Mouse (Mus musculus) intestine, embryonic 15.5 days (tissue): ENCODE results near the gene Rbms3. TPM values are rescaled to one million over a fixed set of nuclear protein-coding genes. Genes with fewer than 3 reads are reported as not detected.

Experiments used
- ATAC-seq: fragments of 200-750 bp; cut with Nextera tagmentation; 2 replicates; pipeline ENCODE4 v1.8.0; 2017; ENCODE audit warnings: moderate TSS enrichment, moderate library complexity
- H3K27ac ChIP-seq: fragments of 300-500 bp; sonication (generic); 2 replicates; pipeline ENCODE4 v1.5.1; 2015; ENCODE audit warnings: mild to moderate bottlenecking, inconsistent platforms
- H3K27me3 ChIP-seq: fragments of 300-500 bp; sonication (generic); replicated peaks from 2 replicates; pipeline ENCODE4 v1.6.1; 2015; ENCODE audit warnings: inconsistent platforms
- H3K36me3 ChIP-seq: fragments of 300-500 bp; sonication (generic); 2 replicates; pipeline ENCODE4 v1.6.1; 2015; ENCODE audit warnings: inconsistent platforms
- H3K4me1 ChIP-seq: fragments of 300-500 bp; sonication (generic); replicated peaks from 2 replicates; pipeline ENCODE4 v1.6.1; 2015; ENCODE audit warnings: inconsistent platforms
- H3K4me2 ChIP-seq: fragments of 300-500 bp; sonication (generic); replicated peaks from 2 replicates; pipeline ENCODE4 v1.6.1; 2015; ENCODE audit warnings: mild to moderate bottlenecking, inconsistent platforms
- H3K4me3 ChIP-seq: fragments of 300-500 bp; sonication (generic); replicated peaks from 2 replicates; pipeline ENCODE4 v1.5.1; 2015; ENCODE audit warnings: inconsistent platforms
- H3K9ac ChIP-seq: fragments of 300-500 bp; sonication (generic); 2 replicates; pipeline ENCODE4 v1.6.1; 2015; ENCODE audit warnings: inconsistent platforms
- H3K9me3 ChIP-seq: fragments of 300-500 bp; sonication (generic); 2 replicates; pipeline ENCODE4 v1.6.1; 2016; ENCODE audit warnings: inconsistent platforms
- WGBS: fragments of 180-500 bp; shearing (Covaris S2); methylation state at CpG from one replicate; pipeline ENCODE4 v1.1.7; 2015; 5-methylcytosine and 5-hydroxymethylcytosine counted together
- polyA plus RNA-seq: library from polyadenylated mRNA; unstranded; fragments of >200 nt; fragmentation: Nextera tagmentation; extraction: Ambion mirVana; gene quantifications from 2 replicates; pipeline ENCODE4 v1.2.1, GENCODE M21; 2015

Gene Rbms3
- polyA plus RNA-seq, 1 experiment from 2014 or later: 53.0 TPM

DNA sequence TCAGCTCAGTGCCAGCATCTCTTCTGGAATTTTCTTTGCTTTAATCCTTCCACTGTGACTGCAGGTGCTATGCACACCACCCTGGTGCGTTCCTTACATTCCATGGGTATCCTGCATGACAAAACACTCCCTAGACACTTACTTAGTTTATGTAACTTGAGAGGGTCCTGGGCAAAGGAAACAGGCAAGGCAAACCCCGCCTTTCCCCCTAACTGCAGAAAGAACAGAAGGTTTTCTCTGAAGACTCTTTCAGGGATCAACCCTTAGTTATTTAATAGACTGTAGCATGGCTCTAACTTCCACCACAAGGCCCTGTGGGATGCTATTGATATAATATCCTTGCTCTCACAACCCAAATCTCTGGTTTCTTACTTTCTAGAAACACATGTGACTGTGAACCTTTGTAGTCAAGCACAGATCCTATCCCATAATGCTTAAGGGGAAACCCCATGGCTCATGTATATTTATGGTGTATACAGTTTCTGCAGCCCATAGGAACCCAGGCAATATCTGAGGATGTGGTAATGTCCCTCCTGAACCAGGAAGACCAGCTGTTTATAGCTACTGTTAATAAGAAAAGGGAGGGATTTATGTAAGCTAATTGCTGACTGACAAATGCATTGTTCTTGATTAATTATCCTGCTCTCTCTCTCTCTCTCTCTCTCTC, 557.1 kb downstream of the Rbms3 start:
- Histone ChIP-seq H3K36me3 (no peaks in the 10 kb centered on the region), H3K27ac (no peak overlapping the region), H3K9me3 (no peaks in the 10 kb centered on the region), H3K27me3 (no peaks in the 10 kb centered on the region), H3K4me3 (no peak overlapping the region), H3K4me1 (no peaks in the 10 kb centered on the region), H3K4me2 (no peak overlapping the region), H3K9ac (no peak overlapping the region)
- ATAC-seq: no peak
- 37% methylated on average over 2 of the region's 2 CpGs for WGBS

DNA sequence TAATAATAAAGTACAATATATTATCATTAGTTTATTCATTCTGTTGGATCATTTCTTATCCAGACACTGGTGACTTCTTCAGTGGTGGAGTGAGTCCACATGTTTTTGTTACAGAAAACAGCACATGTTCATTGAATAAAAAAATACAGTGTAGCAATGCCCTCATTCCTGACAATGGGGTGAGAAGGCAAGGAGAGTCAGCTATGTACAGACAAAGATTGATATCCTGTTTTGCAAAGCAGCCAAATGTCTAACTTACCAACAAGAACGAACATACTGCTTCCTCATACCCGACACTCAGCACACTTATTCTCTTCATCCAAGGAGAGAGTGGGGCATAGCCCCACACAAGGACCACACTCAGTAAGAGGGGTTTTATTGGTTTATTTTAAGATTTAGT, 559.1 kb downstream of the Rbms3 start:
- Histone ChIP-seq H3K9me3 (no peaks in the 10 kb centered on the region), H3K4me3 (no peak overlapping the region), H3K36me3 (no peaks in the 10 kb centered on the region), H3K27ac (no peak overlapping the region), H3K4me2 (no peak overlapping the region), H3K9ac (no peak overlapping the region), H3K27me3 (no peaks in the 10 kb centered on the region), H3K4me1 (no peaks in the 10 kb centered on the region)
- WGBS: 68% methylated on average over 2 of the region's 2 CpGs
- no peak for ATAC-seq

DNA sequence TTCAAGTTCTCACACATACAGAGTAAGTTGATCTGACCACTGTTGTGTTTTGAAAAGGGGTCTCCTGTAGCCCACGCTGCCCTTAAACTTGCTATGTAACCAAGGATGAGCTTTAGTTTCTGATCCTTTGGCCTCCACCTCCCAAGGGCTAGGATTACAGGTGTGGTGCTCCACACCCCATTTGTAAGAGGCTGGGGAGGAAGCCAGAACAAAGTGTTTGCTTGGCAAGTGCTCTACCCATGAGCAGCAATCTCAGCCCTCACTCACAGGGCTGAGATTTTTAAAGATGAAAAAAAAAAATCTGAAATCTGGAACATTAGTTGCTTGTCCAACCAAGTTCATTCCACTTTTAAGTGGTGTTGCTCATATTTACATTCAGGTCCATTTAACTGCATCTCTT, 560.5 kb downstream of the Rbms3 start:
- ATAC-seq: no peak
- Histone ChIP-seq H3K4me2 (no peak overlapping the region), H3K4me1 (no peaks in the 10 kb centered on the region), H3K27ac (no peak overlapping the region), H3K27me3 (no peaks in the 10 kb centered on the region), H3K9ac (no peak overlapping the region), H3K9me3 (no peaks in the 10 kb centered on the region), H3K4me3 (no peak overlapping the region), H3K36me3 (no peaks in the 10 kb centered on the region)
- WGBS: 87% methylated on average over 1 of the region's 1 CpGs

DNA sequence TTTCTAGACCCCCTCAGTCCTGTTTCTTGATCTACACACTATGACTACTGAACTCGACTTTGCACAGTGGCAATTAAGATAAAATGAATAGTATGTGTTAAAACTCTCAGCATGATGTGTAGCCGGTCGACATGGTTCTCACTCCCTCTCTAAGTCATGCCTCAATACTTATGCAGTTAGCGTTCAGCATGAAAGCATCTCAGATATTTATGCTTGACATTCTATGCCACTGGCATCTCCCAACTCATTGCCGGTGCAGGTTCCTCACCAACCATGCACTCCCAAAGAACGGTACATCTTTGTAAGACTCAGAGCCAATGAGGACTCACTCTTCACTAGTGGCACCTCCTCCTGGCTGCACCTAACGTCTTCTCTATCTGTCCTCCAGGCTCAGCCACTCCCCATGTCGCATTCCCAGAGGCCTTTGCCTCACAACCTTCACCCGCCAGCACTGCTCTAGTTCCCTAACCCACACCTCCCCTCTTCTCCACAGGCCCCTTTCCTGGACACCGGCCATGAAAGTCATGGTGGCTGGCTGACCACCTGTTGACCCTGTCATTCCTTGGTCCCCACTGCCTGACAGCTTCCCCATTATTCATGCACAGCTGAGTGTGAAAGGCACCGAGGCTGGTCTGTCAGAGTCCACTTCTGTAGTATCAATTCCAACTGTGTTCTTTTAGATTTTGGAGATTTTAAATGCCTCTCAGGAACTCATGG, 561.9 kb downstream of the Rbms3 start:
- no peak for ATAC-seq
- H3K27ac ChIP-seq: no peak overlapping the region

DNA sequence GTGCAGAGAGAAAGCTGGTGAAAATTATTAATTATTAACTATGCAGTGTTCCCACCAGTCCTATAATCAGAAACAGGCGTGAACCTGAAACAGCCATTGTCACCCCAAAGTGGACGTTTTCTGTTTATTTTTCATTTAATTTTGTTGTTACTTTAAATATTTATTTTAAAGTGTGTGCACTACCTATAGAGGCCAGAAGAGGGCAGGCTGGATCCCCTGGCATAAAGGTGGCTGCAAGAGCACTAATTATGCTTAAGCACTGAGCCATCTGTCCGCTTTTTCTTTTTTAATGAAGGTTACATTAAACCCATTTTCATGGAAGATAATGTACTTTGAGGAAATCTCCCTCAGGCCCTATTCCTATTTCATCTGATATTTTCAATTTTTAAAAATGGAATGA, 563.2 kb downstream of the Rbms3 start:
- Histone ChIP-seq H3K4me1 (no peaks in the 10 kb centered on the region), H3K36me3 (no peaks in the 10 kb centered on the region), H3K4me2 (no peak overlapping the region), H3K27me3 (no peaks in the 10 kb centered on the region), H3K9me3 (no peaks in the 10 kb centered on the region), H3K4me3 (no peak overlapping the region), H3K27ac (no peak overlapping the region), H3K9ac (no peak overlapping the region)
- WGBS: 76% methylated on average over 3 of the region's 3 CpGs
- no peak for ATAC-seq

More for the DNA sequence above, 561.9 kb downstream of the Rbms3 start:
- no peak overlapping the region for H3K4me2 ChIP-seq
- no peak overlapping the region for H3K9ac ChIP-seq
- H3K36me3 ChIP-seq: no peaks in the 10 kb centered on the region
- H3K4me1 ChIP-seq: no peaks in the 10 kb centered on the region
- H3K27me3 ChIP-seq: no peaks in the 10 kb centered on the region
- 88% methylated on average over 11 of the region's 11 CpGs for WGBS
- H3K9me3 ChIP-seq: no peaks in the 10 kb centered on the region
- no peak overlapping the region for H3K4me3 ChIP-seq

DNA sequence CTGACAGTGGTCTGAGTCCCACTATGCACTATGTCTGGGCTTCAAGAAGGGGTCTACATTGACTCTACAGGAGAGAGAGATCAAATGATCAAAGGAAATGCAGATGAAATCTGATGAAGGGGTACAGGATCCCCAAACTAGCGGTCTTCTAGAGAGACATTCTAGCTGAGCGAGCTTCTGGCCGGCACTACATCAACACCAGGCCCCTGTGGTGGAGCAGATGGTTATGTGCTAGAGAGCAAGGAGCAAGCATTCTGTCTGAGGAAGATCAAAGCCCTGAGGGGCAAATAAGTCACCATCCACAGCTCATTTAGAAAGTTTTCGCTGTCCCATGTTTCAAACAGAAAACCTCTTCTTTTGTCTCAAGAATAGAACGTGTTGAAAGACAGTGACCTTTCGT, 564.1 kb downstream of the Rbms3 start:
- Histone ChIP-seq H3K4me3 (no peak overlapping the region), H3K36me3 (no peaks in the 10 kb centered on the region), H3K4me1 (no peaks in the 10 kb centered on the region), H3K27me3 (no peaks in the 10 kb centered on the region), H3K4me2 (no peak overlapping the region), H3K9ac (no peak overlapping the region), H3K27ac (no peak overlapping the region), H3K9me3 (no peaks in the 10 kb centered on the region)
- 92% methylated on average over 6 of the region's 6 CpGs for WGBS
- no peak for ATAC-seq

DNA sequence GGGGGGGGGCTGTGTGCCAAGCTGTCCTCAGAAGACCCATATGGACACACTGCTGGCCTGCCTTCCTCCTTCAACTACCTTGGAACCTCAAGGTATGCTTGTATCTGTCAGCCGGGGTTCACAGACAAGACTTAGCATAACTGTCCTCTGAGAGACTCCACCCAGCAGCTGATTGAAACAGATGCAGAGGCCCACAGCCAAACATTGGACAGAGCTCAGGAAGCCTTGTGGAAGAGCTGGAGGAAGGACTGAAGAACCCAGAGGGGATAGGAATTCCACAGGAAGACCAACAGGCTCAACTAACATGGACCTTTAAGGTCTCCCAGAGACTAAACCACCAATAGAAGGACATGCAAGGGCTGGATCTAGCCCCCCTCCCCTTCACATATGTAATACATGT, 570.1 kb downstream of the Rbms3 start:
- Histone ChIP-seq H3K27ac (no peak overlapping the region), H3K4me3 (no peak overlapping the region), H3K9ac (no peak overlapping the region), H3K4me2 (no peak overlapping the region), H3K4me1 (no peaks in the 10 kb centered on the region), H3K36me3 (no peaks in the 10 kb centered on the region), H3K9me3 (no peaks in the 10 kb centered on the region), H3K27me3 (no peaks in the 10 kb centered on the region)
- 95% methylated on average over 1 of the region's 1 CpGs for WGBS
- ATAC-seq: no peak

DNA sequence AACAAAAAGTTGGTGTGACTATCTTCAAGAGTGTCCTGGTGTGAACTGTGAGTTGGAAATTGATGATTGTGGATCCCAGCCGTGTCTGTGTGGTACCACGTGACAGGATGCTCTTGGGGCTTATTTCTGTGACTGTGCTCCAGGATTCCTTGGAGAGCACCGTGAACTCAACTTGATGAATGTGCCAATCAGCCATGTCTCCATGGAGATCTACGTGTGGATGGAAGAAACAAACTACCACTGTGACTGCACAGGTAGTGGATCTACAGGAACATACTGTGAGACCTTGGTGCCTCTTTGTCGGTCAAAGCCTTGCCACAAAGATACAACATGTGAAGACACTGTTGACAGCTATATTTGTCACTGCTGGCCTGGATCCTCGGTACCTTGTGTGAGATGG, 570.6 kb downstream of the Rbms3 start:
- Histone ChIP-seq H3K27me3 (no peaks in the 10 kb centered on the region), H3K4me2 (no peak overlapping the region), H3K27ac (no peak overlapping the region), H3K4me3 (no peak overlapping the region), H3K4me1 (no peaks in the 10 kb centered on the region), H3K36me3 (no peaks in the 10 kb centered on the region), H3K9me3 (no peaks in the 10 kb centered on the region), H3K9ac (no peak overlapping the region)
- ATAC-seq: no peak
- 87% methylated on average over 6 of the region's 6 CpGs for WGBS

DNA sequence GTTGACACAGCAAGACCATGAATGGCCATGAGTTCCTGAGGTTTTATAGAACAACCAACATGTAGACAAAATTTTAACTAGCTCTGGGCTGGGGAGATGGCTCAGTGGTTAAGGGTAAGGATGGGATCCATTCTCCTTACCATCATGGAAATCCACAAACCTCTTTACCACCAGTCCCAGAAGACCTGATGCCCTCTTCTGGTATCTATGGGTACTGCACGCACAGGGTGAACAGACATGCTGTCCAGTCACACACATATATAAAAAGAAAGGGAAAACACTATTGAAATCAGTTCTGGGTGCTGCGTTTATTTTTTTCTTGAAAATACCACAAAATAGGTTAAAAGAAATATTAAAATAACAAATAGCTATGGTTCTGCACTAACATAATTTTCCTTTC, 577.8 kb downstream of the Rbms3 start:
- ATAC-seq: no peak
- no peaks in the 10 kb centered on the region for H3K9me3 ChIP-seq

DNA sequence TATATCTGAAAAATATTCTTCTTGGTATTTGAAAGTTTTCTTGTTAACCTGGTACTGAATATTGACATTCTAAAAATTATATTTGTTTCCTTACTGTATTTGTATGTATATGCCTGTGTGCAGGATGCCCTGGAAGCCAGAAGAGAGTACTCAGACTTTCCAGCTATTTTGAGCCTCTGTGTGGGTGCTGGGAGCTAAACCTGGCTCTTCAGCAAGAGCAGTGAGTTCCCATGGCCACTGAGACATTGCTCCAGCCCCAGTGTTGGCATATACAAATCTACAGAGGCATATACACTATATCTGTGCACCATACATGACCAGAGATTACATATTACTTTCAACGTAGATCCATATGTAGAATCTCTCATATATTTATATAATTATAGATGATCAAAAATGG, 581.1 kb downstream of the Rbms3 start:
- ATAC-seq: no peak
- Histone ChIP-seq H3K9ac (no peak overlapping the region), H3K27me3 (no peaks in the 10 kb centered on the region), H3K27ac (no peak overlapping the region), H3K9me3 (no peaks in the 10 kb centered on the region), H3K4me3 (no peak overlapping the region), H3K4me1 (0 out of 2 replicates have a peak, but pooled peaks cover 2% of the 10 kb centered on the region), H3K4me2 (no peak overlapping the region), H3K36me3 (no peaks in the 10 kb centered on the region)
- WGBS: 92% methylated on average over 1 of the region's 1 CpGs

More for the DNA sequence above, 577.8 kb downstream of the Rbms3 start:
- Histone ChIP-seq H3K4me1 (0 out of 2 replicates have a peak, but pooled peaks cover 2% of the 10 kb centered on the region), H3K27ac (no peak overlapping the region), H3K4me3 (no peak overlapping the region), H3K36me3 (no peaks in the 10 kb centered on the region), H3K4me2 (no peak overlapping the region), H3K27me3 (no peaks in the 10 kb centered on the region), H3K9ac (no peak overlapping the region)
- 92% methylated on average over 2 of the region's 2 CpGs for WGBS

DNA sequence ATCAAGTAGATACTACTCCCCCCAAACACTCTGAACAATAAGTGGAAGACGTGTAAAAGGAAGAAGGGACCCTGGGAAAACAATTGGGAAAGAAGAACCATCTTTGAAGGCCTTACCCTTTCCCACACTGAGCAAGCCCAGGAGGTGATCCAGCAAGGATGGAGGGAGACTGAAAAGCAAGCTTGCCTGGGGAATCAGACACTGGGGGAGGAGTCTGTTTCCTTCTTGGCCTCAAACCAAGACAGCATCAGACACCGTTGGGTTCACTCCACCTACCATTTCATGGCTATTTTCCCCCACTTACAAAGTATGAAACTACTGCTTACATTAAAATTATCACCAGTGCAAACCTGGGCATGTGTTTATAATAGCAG, 587.7 kb downstream of the Rbms3 start:
- H3K27me3 ChIP-seq: no peaks in the 10 kb centered on the region
- no peak overlapping the region for H3K4me2 ChIP-seq
- 0 out of 2 replicates have a peak, but pooled peaks cover 11% of the 10 kb centered on the region for H3K4me1 ChIP-seq
- H3K9ac ChIP-seq: no peak overlapping the region
- H3K9me3 ChIP-seq: no peaks in the 10 kb centered on the region
- no peak overlapping the region for H3K4me3 ChIP-seq
- ATAC-seq: peak; percentile 77
- peak overlapping the region; percentile 25 for H3K27ac ChIP-seq
- WGBS: 37% methylated on average over 2 of the region's 2 CpGs
- no peaks in the 10 kb centered on the region for H3K36me3 ChIP-seq

DNA sequence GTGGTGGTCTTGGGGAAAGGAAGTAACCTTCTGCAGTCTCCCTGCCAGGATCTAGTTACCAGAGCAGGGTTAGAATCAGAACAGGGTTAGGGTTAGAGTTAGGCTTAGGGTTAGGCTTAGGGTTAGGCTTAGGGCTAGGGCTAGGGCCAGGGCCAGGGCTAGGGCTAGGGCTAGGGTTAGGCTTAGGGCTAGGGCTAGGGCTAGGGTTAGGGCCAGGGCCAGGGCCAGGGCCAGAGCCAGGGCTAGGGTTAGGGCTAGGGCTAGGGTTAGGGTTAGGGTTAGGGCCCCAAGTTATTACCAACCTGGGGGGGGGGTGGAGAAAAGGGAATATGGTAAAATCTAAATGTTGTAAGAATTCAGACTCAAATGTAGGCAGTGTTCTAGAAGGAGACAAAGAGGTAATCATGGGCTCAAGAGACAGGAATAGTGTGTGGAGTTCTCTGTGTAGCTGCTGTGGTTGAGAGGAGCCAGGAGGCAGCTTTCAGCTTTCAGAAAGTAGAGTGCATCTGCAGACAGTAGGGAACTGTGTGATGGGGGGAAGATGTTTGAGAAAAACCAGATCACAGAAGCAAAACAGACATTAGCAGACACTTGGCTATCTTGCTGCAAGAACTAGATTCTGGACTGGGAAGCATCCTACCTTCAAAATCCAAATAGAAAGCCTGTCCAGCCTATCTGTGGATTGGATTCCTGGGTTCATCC, 588.3 kb downstream of the Rbms3 start:
- ATAC-seq: peak; percentile 77; the same call in 1 of the 2 replicates
- H3K4me3 ChIP-seq: no peak overlapping the region
- H3K27me3 ChIP-seq: no peaks in the 10 kb centered on the region
- H3K27ac ChIP-seq: peak overlapping the region; percentile 60
- no peak overlapping the region for H3K4me2 ChIP-seq
- no peaks in the 10 kb centered on the region for H3K36me3 ChIP-seq
- no peaks in the 10 kb centered on the region for H3K9me3 ChIP-seq
- H3K4me1 ChIP-seq: 0 out of 2 replicates have a peak, but pooled peaks cover 11% of the 10 kb centered on the region
- H3K9ac ChIP-seq: no peak overlapping the region
